Mouse (Mus musculus) heart, adult 2 months (tissue): ENCODE measurements around the gene Hsdl2.
"Not testable (repeated sequence)": the region's sequence is repeated elsewhere in the genome, so short reads cannot be mapped to it uniquely, and the experiment has no call there.

Experiments used
- CTCF ChIP-seq: fragments of 200-600 bp; IDR thresholded peaks from 2 replicates; pipeline ENCODE4 v1.8.1; 2022; ENCODE audit warnings: antibody characterized with exemption, mild to moderate bottlenecking, moderate library complexity
- POLR2A ChIP-seq: fragments of 200-500 bp; IDR thresholded peaks from 2 replicates; pipeline ENCODE4 v1.6.1; 2011; ENCODE audit warnings: mild to moderate bottlenecking, low read depth, low read length, control low read depth; ENCODE audit not compliant: insufficient read depth

GRCm38 (mm10) chr4:59570519-59570918 lies 10.8 kb upstream of the Hsdl2 start:
- not testable (repeated sequence) for TF ChIP-seq POLR2A, CTCF
